Mouse (Mus musculus): ENCODE results near the gene Abca2. TPM values are rescaled to one million over a fixed set of nuclear protein-coding genes. Genes with fewer than 3 reads are reported as not detected.
A peak's percentile ranks its signal among the peaks of the same experiment; 100 is the strongest.

The Abca2 gene
- polyA plus RNA-seq, 1 experiment from 2014 or later, result 5.9 TPM

DNA sequence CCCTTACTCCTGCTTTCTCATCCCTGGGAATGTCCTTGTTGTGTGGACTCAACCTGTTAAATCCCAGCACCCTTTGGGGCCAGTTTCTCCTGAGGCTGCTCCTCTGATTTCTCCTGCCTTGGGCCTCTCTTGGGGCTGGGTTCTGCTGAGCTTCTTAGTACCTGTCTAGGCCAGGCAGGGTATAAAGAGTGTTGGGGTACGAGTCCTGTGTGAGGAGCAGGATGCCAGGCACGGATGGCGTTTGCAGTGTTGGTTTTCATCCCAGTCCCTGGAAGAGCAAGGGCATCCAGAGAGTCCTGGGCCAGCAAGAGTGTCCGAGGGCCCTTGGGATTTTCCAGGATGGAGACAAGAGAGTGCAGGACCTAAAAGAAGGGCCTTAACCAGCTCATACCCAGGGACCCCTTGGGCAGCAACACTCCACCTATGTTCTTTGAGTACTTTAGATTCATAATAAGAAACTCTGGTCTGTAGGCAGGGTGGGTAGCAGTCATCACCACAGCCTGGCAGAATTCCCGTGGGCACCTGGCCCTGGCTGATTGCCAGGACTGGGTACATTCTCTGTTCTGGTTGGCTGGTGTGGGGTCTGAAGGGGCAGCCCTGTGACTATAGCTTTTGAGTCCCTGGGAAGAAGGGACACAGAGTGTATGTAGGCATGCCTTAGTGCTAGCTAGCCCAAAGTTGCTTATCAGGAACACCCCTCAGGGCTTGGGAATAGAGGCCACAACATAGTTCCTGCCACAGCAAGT is 1.1 kb downstream of the Abca2 start:
- no peak for DNase-seq (ENCODE audit: low spot score)
- H3K27ac ChIP-seq, result peak overlapping the region; percentile 92; the same call in 1 of the 2 replicates
- peaks cover 76% of the 10 kb centered on the region for H3K27me3 ChIP-seq (ENCODE audit: insufficient read depth, poor library complexity, severe bottlenecking)
- H3K36me3 ChIP-seq, result no peaks in the 10 kb centered on the region
- H3K4me3 ChIP-seq, result peak overlapping the region; percentile 85
- 72% methylated on average over 5 of the region's 5 CpGs for WGBS
- H3K4me1 ChIP-seq (replicated peaks), result peaks cover 51% of the 10 kb centered on the region
- H3K9me3 ChIP-seq, result no peaks in the 10 kb centered on the region

DNA sequence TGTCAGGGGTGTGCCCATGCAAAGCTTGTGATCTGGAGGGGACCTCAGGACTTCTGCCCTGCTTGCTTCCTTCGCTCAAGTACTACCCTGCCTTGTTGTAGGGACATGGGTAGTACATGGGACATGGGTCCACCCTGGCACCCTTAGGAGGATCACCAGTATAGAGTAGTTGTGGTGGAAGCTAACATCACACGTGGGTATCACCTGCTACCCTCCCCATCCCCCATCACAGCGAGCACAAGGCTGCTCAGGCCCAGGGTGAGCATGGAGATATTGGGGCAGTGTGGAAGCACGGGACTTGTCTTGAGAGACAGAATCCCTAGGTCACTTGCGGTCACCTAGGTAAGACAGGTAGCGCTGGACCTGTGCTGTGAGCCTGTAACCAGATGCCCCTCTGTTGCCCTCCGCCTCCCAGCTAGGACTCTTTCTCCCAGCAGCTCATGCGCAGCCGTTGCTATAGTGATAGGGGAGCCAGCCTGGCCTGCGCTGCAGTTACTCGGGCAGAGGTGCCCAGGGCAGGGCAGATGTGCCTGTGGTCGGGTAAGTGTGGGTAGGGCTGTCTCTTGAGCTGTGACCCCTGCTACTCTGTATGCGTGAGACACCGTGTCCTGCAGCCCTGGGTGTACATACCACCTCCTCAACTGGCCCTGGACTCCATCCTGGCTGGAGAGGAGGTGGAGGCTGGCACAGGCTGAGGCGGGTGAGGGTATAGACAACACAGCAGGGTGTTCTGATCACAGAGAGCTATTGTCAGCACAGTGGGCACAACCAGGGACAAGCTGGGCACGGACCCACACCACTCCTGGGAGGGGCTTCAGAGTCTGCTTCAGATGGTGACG is 2.1 kb downstream of the Abca2 start:
- Histone ChIP-seq H3K4me3 (no peak overlapping the region; the same call in 1 of the 2 replicates), H3K36me3 (peaks cover 7% of the 10 kb centered on the region; the same call in 1 of the 2 replicates), H3K4me1 (replicated peaks) (peaks cover 51% of the 10 kb centered on the region), H3K27me3 (ENCODE audit: insufficient read depth, poor library complexity, severe bottlenecking) (peaks cover 69% of the 10 kb centered on the region), H3K27ac (peak overlapping the region; percentile 36; the same call in 1 of the 2 replicates), H3K9me3 (no peaks in the 10 kb centered on the region)
- peak; percentile 21 for DNase-seq (ENCODE audit: low spot score)
- WGBS, result 53% methylated on average over 17 of the region's 17 CpGs

GRCm38 (mm10) chr2:25431308-25431855 is 2.9 kb downstream of the Abca2 start:
- Histone ChIP-seq H3K4me3 (no peak overlapping the region; the same call in 1 of the 2 replicates), H3K27ac (no peak overlapping the region), H3K27me3 (ENCODE audit: insufficient read depth, poor library complexity, severe bottlenecking) (peaks cover 61% of the 10 kb centered on the region), H3K36me3 (peaks cover 10% of the 10 kb centered on the region; the same call in 1 of the 2 replicates), H3K9me3 (no peaks in the 10 kb centered on the region), H3K4me1 (replicated peaks) (peaks cover 51% of the 10 kb centered on the region)
- 35% methylated on average over 6 of the region's 6 CpGs for WGBS
- DNase-seq (ENCODE audit: low spot score), result no peak

DNA sequence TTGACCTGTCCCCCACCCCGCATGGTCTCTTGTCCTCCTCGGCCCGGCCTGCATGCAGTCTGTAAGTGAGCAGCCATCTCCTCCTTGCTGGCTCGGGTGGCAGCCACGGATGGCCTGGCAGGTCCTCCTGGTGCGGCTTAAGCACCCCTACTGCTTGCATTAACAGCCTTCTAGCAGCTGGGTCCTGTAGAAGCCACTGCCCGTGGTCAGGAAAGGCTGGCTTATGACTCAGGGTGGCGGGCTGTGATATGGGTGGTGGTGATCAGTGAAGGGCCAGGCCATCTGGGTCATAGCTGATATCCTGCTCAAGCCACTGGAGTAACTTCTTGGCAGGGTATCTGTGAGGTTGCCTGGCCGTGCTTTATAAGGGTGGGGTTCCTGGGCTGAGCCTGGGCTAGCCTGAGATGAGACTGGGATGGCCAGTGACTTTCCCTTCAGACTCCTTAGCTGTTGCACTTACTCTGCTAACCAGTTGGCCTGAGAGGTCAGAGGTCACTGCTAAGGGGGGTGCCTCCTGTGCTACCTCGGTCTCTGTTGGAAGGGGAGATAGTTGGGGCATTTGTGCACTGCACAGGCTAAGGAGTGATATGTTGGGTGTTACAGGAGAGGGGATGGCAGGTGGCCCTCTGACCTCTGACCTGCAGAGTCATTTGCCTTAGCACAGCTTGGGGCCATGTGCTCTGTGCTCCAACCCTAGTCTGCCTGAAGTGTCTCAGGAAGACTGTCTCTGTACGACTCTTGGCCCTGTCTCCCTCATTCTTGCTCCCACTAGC is 4.0 kb downstream of the Abca2 start:
- Histone ChIP-seq H3K4me3 (no peak overlapping the region), H3K27me3 (ENCODE audit: insufficient read depth, poor library complexity, severe bottlenecking) (peaks cover 56% of the 10 kb centered on the region), H3K4me1 (replicated peaks) (peaks cover 51% of the 10 kb centered on the region), H3K36me3 (peaks cover 19% of the 10 kb centered on the region), H3K9me3 (no peaks in the 10 kb centered on the region), H3K27ac (no peak overlapping the region)
- no peak for DNase-seq (ENCODE audit: low spot score)
- 77% methylated on average over 11 of the region's 11 CpGs for WGBS

GRCm38 (mm10) chr2:25433101-25433500 is 4.6 kb downstream of the Abca2 start:
- no peak for DNase-seq (ENCODE audit: low spot score)
- H3K9me3 ChIP-seq, result no peaks in the 10 kb centered on the region
- peaks cover 56% of the 10 kb centered on the region for H3K27me3 ChIP-seq (ENCODE audit: insufficient read depth, poor library complexity, severe bottlenecking)
- peaks cover 25% of the 10 kb centered on the region for H3K36me3 ChIP-seq
- 89% methylated on average over 17 of the region's 17 CpGs for WGBS
- no peak overlapping the region for H3K27ac ChIP-seq
- peaks cover 49% of the 10 kb centered on the region for H3K4me1 ChIP-seq (replicated peaks)
- no peak overlapping the region for H3K4me3 ChIP-seq

DNA sequence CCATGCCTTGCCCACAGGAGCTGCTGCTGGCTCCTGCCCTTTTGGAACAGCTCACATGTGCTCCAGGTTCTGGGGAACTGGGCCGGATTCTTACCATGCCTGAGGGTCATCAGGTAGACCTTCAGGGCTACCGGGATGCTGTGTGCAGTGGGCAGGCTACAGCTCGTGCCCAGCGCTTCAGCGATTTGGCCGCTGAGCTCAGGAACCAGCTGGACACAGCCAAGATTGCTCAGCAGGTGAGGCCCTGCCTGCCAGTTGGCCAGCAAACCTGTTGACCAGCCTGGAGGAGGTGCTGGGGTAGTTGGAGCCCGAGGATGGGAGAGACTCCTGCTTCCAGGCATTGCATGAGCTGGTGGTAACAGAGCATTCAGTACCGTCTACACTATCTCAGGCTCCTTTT is 5.8 kb downstream of the Abca2 start:
- DNase-seq (ENCODE audit: low spot score), result no peak
- Histone ChIP-seq H3K9me3 (no peaks in the 10 kb centered on the region), H3K4me1 (replicated peaks) (peaks cover 39% of the 10 kb centered on the region), H3K27ac (no peak overlapping the region), H3K36me3 (peaks cover 37% of the 10 kb centered on the region), H3K4me3 (no peak overlapping the region), H3K27me3 (ENCODE audit: insufficient read depth, poor library complexity, severe bottlenecking) (peaks cover 52% of the 10 kb centered on the region)
- WGBS, result 88% methylated on average over 8 of the region's 8 CpGs

DNA sequence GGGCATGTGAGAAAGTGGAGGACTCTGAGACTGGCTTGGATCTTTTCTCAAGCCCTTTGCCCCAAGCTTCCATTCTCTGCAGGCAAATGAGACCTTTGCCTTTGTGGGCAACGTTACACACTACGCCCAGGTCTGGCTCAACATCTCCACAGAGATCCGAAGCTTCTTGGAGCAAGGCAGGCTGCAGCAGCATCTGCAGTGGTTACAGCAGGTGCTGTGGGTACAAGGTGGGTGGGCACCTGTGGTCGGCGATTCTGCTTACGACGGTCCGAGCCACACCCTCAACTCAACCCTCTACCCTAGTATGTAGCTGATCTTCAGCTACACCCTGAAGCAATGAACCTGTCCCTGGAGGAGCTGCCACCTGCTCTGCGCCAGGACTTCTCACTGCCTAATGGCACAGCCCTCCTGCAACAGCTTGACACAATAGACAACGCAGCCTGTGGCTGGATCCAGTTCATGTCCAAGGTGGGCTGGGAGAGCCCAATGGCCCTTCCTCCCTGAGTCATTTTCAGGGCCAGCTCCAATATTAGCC is 7.8 kb downstream of the Abca2 start:
- peaks cover 51% of the 10 kb centered on the region for H3K36me3 ChIP-seq
- H3K27ac ChIP-seq, result no peak overlapping the region
- no peaks in the 10 kb centered on the region for H3K9me3 ChIP-seq
- WGBS, result 94% methylated on average over 10 of the region's 10 CpGs
- H3K4me3 ChIP-seq, result no peak overlapping the region
- peaks cover 31% of the 10 kb centered on the region for H3K27me3 ChIP-seq (ENCODE audit: insufficient read depth, poor library complexity, severe bottlenecking)
- H3K4me1 ChIP-seq (replicated peaks), result peaks cover 18% of the 10 kb centered on the region
- no peak for DNase-seq (ENCODE audit: low spot score)

DNA sequence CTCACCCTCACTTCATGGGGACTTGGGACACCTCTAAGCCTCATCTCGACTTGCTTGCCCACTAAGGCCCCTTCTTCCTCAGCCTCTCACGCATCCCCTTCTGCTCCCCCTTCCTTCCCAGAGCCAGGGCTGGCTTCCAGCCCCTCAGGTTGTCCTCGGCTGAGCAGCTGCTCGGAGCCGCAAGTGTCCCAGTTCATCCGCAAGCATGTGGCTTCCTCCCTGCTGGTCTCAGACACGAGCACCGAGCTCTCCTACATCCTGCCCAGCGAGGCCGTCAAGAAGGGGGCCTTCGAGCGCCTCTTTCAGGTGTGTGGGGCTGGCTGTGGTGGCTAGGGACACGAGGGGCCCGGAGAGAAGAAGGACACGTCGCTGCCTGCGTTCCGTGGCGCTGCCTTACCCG is 12.6 kb downstream of the Abca2 start:
- Histone ChIP-seq H3K27me3 (ENCODE audit: insufficient read depth, poor library complexity, severe bottlenecking) (no peaks in the 10 kb centered on the region), H3K4me1 (replicated peaks) (no peaks in the 10 kb centered on the region), H3K4me3 (no peak overlapping the region), H3K27ac (no peak overlapping the region), H3K9me3 (no peaks in the 10 kb centered on the region), H3K36me3 (peaks cover 91% of the 10 kb centered on the region)
- no peak for DNase-seq (ENCODE audit: low spot score)
- 86% methylated on average over 20 of the region's 20 CpGs for WGBS

GRCm38 (mm10) chr2:25442682-25443081 is 14.2 kb downstream of the Abca2 start:
- 90% methylated on average over 14 of the region's 14 CpGs for WGBS
- Histone ChIP-seq H3K36me3 (peaks cover 92% of the 10 kb centered on the region), H3K27me3 (ENCODE audit: insufficient read depth, poor library complexity, severe bottlenecking) (no peaks in the 10 kb centered on the region), H3K27ac (no peak overlapping the region), H3K4me3 (no peak overlapping the region), H3K9me3 (no peaks in the 10 kb centered on the region), H3K4me1 (replicated peaks) (no peaks in the 10 kb centered on the region)
- no peak for DNase-seq (ENCODE audit: low spot score)

DNA sequence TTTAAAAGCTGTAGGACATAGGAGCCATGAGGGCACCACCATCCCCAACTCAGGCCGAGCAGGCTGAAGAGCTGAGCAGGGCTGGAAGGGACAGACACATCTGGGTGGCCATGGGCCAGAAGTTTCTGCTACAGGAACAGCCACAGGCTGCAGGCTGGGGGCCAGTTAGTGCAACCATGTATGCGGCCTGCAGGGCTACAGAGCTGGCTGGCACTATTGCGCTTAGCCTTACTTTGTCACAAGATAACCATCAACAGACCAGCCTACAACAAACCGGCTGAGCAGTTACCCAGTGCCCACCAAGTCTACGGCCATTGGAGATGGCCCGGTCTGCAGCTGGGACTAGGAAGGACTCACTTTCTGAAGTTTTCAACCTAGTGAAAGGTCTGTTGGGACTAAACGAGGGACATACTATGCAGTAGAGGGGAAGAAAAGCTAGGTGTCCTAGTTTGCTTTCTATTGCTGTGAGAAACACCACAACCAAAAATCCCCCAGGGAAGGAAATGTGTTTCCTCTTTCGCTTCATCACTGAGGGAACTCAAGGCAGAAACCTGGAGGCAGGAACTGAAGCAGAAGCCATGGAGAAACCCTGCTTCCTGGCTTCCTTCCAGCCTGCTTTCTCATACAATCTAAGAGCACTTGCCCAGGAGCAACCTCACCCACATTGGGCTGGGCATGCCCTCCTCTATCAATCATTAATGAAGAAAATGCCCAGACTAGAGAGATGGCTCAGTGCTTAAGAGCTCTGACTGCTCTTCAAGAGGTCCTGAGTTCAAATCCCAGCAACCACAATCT is 22.5 kb downstream of the Abca2 start:
- Histone ChIP-seq H3K9me3 (no peaks in the 10 kb centered on the region), H3K36me3 (peaks cover 22% of the 10 kb centered on the region), H3K4me1 (replicated peaks) (no peaks in the 10 kb centered on the region), H3K27ac (no peak overlapping the region), H3K27me3 (ENCODE audit: insufficient read depth, poor library complexity, severe bottlenecking) (no peaks in the 10 kb centered on the region), H3K4me3 (no peak overlapping the region)
- 84% methylated on average over 8 of the region's 8 CpGs for WGBS
- no peak for DNase-seq (ENCODE audit: low spot score)

- Histone ChIP-seq H3K4me1 (replicated peaks) (no peaks in the 10 kb centered on the region), H3K4me3 (no peak overlapping the region), H3K9me3 (no peaks in the 10 kb centered on the region), H3K27ac (no peak overlapping the region), H3K27me3 (ENCODE audit: insufficient read depth, poor library complexity, severe bottlenecking) (no peaks in the 10 kb centered on the region), H3K36me3 (peaks cover 4% of the 10 kb centered on the region; the same call in 1 of the 2 replicates)
- 47% methylated on average over 1 of the region's 1 CpGs for WGBS
- DNase-seq (ENCODE audit: low spot score), result no peak
Observed at GRCm38 (mm10) chr2:25452951-25453350, 24.4 kb downstream of the Abca2 start.

All from hindbrain, embryonic 10.5 days (tissue).